Mouse (Mus musculus): ENCODE results near the gene Myh7. TPM values are rescaled to one million over a fixed set of nuclear protein-coding genes. Genes with fewer than 3 reads are reported as not detected.
"Not testable (repeated sequence)": the region's sequence is repeated elsewhere in the genome, so short reads cannot be mapped to it uniquely, and the experiment has no call there.

The Myh7 gene
- total RNA-seq (2022), result not detected

DNA sequence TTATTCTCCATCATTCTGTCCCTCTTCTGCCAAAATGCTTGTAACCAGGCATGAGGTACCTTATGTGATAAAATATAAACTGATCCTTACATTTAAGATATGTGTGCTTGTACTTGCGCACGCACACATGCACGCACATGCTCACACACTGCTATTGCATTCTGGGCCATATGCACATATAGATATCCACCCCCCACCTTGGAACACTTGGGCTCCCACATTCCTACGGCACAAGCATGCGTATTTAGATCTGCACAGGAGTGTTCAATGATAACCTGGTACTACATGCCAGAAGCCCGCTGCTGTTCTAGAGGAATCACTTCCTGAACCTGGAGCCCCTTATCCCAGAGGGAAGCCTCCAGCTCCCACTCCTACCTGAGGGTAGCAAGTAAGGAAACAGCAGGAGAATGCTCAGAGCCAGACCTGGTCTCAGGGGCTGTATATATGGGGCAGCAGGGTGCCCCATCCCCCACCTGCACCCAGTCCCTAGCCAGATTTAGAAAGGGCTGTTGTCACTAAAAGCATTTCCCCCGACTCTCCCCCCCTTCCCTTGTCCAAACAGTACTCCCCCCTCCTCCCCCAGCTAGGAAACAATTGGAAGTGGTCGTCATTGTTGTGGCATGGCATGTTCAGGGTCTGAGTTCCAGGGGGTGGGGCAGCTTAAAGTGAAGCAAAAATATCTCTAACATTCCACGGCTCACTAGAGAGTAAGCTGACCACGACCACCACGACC is at the start of gene Myh7:
Myh7 (minus strand) TSS at position 491 of the 733 bp plus-strand sequence.
- no peak for DNase-seq

DNA sequence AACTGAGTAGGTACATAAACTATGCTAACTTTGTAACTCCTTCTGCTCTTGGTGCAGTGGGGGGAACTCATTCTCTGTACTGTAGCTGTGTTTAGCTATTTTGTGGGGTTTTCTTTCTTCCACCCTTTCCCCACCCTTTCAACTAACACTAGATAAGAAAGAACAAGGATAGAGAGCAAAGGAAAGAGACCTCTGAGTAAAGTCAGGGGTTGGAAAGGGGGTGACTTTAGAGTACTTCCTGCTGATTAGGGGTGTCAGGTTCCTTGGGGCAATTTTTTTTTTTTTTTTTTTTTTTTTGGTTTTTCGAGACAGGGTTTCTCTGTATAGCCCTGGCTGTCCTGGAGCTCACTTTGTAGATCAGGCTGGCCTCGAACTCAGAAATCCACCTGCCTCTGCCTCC is 49.3 kb upstream of the Myh7 start:
- not testable (repeated sequence) for DNase-seq

DNA sequence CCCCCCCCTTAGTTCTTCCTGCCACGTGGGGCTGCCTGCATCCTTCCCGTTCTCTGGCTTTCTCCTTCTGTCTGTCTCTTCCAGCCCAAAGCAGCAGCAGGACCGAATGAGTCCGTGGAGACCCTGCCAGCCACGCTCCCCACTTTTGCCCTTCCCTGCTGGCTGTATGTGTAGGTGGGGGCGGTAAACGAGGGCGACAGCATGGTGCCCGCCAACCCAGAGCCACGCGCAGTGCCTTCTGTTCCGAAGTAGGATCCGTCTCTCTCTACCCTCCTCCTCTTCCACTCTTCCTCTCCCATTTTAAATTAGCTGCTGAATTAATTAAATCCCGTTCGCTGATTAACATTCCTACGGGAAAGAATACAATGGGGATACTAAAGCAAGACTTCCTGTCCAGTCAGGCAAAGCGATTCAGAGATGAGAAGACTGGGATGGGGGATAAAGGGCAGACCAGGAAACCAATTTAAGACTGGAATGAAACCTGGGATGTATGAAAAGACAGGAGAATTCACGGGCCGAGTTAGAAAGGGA is 38.3 kb upstream of the Myh7 start:
- DNase-seq, result no peak

DNA sequence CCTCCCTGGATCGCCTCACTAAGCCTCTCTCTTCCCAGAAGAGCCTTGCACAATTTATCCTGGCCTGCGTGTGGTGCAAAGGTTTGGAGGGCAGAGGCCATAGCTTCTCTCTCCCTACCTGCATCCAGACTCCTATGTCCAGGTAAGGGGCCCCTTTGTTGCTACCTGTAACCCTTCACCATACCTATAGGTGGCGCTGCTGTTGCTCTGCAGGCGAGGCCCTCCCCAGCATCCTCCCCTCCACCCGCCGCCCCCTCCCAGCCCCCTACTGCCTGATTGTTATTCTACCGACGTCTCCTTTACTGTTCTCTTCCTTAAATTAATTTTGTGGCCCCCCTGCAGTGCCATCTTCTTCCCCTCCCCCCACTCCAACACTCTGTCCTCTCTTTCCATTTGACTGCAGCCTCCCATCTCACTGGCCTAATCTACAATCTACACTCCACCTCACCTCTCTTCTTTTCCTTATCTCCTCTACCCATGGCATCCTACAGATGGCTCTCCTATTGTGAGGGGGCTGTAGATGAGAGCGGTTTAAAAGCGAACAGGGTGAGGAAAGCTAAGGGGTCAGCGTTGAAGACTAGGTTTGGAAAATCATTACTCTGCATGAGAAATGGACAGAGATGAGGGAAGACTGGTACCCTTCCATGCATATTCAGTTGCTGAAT is 34.7 kb upstream of the Myh7 start:
- DNase-seq, result no peak

DNA sequence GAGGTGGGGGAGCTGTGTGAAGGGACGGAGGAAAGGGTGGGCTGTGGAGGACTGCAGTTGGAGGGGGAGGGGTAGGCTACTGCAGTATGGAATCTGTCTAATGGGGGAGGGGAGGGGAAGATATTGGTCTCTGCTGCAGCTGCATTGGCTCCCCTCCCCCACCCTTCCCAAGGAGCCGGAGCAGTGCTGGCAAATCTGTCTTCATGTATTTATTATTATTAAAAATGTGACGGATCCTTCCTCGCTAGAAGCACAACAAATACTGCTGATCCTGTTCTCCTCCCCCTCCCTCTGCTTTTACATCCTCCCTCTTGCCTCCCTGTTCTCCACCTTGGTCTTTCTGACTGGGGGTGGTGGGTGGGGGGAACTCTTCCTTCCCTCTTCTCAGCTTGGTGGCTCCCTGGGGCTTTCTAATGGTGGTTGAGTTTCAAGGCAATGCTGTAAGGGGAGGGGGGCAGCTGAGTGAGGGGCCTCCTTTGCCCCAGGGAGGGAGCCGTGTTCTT is 34.0 kb upstream of the Myh7 start:
- DNase-seq, result no peak

DNA sequence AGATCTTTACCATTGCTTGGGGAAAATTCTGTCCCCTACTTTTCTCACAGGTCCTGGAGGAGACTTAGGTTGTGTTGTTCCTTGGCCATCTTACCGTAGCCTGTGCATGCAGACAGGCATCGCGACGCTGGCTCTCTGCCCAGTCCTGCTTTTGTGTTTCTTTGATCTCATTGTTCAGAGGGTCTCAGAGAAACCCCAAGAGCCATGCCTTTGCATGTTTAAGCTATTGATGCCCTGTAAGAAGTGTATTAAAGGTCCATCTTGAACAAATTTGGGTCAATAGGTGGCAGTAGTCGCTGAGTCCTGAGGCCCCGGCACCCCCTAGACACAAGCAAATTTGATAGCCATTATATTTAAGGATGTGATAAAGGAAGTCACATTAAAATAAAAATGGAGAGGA is 33.2 kb upstream of the Myh7 start:
- DNase-seq, result no peak

DNA sequence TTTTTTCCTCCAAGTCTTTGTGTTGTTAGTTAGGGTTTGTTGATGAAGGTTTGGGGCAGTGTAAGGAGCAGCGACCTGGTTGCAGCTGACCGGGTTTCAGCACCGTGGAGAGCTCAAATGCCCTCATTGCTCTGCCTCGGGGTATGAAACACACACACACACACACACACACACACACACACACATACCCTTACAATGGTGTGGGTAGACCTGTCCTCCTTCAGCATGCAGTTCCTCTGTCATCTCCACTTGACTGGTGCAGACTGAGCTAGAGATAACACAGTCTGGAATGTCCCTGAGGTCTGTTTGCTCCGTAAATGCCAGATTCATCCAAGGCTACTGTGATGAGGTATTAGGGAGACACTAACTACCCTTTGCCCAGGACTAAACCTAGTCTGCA is 32.8 kb upstream of the Myh7 start:
- DNase-seq, result peak; percentile 14

DNA sequence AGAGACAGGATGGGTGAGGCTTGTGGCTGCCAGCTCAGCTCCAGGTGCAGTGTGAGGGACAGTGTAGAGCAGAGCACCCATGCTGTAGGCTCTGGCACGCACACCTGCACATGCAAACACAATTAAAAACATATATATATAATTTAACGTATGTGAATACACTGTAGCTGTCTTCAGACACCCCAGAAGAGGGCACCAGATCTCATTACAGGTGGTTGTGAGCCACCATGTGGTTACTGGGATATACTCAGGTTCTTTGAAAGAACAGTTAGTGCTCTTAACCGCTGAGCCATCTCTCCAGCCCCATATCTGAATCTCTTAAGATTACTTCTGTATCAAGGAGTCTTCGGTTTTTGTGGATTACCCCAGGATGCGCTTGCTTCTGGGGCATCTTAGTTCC is 31.1 kb upstream of the Myh7 start:
- DNase-seq, result no peak

DNA sequence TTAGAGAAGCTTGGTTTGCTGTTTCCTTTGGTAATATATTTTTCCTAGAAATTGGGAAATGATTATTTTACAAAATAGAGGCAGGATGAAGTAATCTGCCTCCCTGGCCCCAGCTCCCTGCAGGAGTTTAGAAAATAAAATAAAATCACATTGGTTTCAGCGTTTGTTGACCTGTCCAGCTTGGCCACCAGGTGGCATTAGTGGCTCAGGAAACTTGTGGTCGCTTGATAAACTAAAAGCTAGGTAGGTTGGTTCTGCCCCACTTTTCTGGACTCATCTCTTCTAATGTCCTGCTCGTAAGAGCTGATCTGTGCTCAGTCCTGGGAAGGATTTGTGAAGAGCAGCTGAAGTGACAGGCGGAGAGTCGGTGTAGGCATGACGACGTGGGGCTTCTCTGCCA is 29.8 kb upstream of the Myh7 start:
- no peak for DNase-seq

DNA sequence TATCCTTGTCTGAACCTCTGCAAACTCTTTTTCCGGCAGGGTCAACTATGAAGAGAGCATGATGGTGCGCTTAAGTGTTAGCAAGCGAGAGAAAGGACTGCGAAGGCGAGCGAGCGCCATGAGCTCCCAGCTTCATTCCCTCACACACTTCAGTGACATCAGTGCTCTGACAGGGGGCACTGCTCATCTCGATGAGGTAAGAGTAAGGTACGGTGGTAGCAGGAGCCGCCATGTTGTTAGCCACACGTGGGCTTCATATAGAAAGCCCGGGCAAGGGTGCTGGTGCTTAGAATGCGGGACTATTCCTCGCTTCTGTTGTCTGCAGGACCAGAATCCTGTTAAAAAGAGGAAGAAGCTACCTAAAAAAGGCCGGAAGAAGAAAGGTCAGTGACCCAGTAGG is 28.6 kb upstream of the Myh7 start:
- no peak for DNase-seq

DNA sequence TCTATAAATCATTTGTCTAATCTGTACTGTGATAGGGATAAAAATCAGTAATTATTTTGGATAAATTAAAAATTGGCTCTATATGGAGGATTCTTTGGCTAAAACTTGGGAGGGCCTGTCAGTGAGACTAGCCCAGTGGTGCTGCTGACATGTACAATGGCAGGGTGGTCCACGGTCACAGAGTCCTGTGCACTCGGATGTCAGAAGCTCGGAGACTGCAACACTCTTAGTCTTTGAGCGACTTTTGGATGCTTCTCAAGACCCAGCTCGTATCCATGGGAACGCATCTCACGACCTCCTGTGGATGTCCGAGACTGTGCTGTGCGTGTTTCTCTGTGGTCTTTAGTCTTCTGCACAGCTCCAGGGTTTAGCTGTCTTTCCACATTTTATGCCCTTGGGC is 26.0 kb upstream of the Myh7 start:
- no peak for DNase-seq

DNA sequence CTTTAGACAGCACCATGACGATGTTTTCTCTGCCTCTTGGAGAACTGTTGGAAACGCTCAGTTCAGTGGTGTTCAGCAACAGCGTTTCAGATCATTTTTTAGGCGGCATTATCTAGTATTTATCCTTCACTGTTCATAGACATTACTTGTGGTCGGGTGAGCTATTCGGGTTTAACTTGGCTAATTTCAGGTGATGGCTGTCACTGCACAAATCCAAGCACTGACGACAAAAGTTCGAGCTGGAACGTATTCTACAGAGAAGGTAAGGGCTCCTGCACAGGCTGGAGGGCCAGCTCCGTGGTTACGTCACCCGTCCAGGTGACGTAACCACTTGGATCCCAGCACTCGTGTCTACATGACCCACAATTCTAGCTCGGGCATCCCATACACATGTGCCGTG is 22.4 kb upstream of the Myh7 start:
- no peak for DNase-seq

DNA sequence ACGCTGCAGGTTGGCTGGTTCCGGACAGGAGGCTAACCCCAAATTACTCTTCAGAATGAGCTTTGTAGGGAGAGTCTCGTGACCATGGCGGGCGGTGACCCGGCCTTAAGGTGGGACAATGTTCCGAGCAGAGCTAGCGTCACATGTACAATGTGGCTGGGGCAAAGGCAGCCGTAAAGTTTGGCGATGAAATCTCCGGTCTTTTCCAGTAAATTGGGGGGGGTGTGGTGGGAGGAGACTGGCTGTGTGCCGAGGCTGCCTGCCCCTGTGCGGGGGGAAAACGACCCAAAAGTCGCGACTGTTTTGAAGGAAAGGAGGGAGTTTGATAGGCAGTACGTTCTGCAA is 21.3 kb upstream of the Myh7 start:
- DNase-seq, result no peak

DNA sequence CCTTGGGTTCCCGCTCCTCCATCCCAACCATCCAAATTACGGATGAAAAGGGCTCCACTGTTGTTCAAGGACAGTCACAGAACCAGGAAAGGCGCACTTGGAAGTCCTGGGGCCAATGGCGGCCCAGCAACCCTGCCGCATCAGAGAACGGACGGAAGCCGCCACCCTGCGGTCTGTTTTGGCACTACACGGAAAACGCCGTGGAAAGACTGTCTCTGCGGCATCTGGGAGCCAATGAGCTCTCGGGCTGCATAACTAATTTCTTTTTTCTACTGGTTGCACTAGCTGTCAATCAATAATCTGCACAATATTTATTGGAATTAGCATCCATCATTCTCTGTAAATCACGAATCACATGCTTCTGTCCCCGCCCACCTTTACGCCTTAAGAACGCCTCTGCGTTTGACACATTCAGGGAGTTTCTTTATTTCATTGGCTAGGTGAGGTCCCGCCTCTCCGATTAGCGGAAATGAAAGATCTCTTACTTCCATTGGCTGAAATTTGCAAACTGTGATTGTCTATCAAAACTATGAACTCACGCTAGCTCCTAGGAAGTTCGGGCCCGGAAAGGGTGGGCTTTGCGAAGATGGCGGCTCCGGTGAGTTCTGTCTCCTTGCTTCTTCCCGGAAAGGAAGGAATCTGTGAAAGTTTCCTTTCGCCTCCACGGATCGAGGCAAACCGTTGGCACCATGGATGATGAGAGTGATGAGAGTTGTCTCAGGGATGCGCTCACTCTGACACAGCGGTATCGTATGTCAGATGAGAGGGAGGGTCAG is 20.8 kb upstream of the Myh7 start, which contains the start of gene Ngdn:
Ngdn (plus strand) TSS at position 464 of the 776 bp plus-strand sequence.
- DNase-seq, result peak; percentile 97

DNA sequence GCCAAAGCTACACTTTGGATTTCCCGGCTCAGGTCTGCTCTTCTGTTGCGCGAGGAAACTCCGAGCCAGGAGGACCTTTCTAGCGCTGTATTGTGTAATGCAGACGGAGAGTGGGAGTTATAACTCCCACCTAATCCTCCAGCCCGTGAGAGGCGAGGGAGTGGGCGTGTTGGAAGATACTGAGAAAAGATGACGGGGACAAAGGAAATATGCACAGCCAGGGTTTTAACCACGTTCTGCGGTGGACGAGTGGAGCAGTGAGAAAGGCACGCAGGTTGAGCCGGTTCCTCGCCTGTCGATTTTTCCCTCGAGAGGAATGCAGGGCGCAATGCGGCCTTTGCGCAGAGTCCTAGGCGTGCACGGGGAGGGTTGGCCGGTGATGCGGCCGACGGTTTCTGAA is 20.2 kb upstream of the Myh7 start:
- DNase-seq, result no peak

DNA sequence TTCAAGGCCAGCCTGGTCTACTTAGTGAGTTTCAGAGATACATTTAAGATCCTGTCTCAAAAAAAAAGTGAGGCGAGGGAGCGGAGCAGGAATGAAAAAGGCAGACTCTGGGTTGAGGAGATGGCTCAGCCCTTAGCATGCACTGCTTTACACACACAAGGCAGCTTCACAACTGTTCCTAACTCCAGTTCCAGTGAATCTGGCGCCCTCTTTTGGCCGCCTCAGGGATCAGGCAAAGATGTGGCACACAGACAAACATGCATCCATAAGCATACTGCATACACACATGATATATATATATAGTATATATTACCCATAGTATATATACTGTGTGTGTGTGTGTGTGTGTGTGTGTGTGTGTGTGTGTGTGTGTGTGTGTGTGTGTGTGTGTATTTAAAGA is 16.7 kb upstream of the Myh7 start:
- DNase-seq, result no peak

DNA sequence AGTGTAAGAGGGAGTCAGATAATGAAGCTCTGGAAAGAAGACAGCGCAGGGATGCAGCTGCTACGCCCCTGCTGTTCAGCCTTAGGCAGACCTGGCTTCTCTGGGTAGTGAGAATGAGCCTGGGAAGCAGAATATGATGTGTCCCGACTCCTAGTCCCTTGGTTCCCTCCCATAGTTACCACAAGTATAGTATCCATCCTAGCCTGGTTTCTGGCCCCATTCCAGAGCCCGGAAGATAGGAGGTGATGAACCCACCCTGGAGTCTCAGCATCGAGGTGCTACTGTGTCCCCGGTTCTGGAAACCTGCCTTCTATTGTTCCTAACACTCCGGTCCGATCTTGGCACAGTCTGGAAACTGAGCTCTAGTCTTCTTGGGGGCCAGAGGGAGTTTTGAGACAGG is 14.0 kb upstream of the Myh7 start:
- DNase-seq, result no peak

DNA sequence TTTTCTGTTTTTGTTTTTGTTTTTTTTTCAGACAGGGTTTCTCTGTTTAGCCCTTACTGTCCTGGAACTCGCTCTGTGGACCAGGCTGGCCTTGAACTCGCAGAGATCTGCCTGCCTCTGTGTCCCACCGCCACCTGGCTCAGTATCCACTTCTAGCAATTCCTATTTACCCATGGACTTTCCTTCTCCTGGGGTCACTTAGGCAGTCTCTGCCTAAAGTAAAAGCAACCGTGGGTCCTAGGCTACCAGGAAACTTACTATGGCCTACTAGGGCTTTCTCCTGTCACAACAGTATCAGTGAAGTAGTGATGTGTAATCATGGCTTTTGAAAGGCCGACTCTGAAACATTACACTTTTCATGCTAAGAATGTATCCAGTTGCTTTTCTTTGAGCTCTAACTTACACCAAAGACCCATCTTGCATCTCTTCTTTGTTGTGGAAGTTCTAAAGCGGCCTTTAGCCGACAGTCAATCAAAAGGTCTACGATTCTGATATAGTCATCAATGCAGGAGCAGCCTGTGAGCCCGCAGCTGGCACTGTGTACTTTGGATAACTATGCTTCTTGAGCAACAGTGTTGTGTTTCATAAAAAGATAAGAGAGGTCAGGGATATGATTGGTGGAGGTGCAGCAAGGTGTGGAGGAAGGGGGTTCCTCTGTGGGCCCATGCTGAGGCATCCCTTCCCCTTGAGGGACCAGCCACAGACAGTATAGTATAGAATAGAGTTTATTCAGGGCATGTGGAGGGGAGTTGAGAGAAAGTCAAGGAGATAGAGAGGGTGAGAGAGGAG is 12.9 kb upstream of the Myh7 start:
- DNase-seq, result no peak

DNA sequence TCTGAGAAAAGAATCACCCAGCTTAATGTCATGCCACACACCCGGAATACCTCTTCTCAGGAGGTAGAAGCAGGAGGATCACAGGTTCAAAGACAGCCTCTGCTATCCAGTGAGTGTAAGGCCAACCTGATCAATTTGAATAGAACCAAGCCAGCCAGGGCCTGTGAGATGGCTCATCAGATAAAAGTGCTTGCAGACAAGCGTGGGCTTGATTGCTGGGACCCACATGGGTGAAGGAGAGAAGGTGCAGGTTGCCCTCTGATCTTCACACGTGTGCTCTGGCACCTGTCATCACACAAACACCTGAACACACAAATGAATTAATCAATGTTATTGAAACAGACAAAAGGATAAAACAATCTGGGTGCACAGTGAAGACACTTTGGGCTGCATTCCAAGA is 12.1 kb upstream of the Myh7 start:
- no peak for DNase-seq

DNA sequence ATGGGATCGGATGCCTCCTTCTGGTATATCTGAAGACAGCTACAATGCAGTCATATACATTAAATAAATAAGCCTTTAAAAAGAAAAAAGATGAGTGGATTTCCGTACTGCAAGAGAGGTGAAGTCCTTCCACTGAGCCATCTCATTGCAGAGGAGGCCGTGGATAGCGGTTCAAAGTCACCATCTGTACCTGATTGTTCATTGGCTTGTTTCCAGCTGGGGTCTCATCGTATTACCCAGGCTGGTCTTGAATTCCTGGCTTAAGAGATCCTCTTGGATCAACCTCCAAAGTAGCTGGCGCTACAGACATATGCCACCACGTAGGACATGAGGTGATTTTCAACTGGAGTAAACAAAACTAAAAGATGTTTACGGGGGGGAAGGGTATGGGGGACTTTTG is 11.5 kb upstream of the Myh7 start:
- DNase-seq, result no peak

DNA sequence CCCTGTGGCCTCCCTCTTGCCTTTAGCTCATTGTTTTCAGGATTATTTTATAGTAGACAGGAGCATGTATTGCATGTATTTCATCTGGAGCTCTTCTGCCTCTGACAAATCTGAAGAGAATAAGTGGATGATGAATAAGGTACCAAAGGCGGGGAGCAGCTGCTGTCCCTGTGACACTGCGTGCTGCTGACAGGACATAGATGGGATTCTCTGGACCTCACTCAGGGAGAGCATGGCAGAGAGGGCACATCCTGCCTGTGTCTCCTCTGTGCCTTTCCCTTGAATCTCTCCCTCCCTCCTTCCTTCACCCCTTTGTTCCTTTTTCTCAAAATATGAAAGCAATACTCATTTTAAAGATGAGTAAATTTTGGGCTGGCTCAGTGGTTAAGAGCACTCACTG is 11.1 kb upstream of the Myh7 start:
- no peak for DNase-seq
